Mouse (Mus musculus) C2C12 (cell line): ENCODE measurements around the gene Samd4.

Experiments
- CTCF ChIP-seq: IDR thresholded peaks from one replicate; pipeline ENCODE4 v1.5.1; 2011; ENCODE audit not compliant: control insufficient read depth, insufficient read depth, insufficient read length
- MYOG ChIP-seq: IDR thresholded peaks from one replicate; pipeline ENCODE4 v1.6.1; 2011; ENCODE audit not compliant: control insufficient read depth, insufficient read length; ENCODE audit errors: extremely low read depth
- USF1 ChIP-seq: IDR thresholded peaks from one replicate; pipeline ENCODE4 v1.6.1; 2011; ENCODE audit warnings: low read depth, mild to moderate bottlenecking, control low read depth, moderate library complexity

DNA sequence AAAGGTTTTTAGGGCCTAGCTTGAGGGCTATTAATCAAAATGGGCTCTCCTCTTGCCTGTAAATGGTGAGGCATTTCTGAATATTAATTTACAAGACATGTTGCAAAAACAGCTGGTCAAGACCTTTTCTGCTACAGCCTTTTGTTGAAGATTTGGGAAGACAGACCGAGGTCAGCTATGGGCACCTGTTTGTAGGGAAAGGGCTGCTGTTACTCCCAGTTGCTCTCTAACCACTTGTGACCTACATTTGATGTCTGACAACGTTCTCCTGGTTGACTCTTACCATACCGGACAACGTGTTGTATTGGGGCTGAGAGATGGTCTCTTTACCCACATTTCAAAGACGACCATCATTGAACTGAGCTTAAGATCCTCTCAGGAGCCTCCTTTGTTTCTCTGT lies 15.3 kb downstream of the Samd4 start:
- TF ChIP-seq CTCF (no peak), MYOG (no peak), USF1 (no peak)
